Mouse (Mus musculus) forebrain, embryonic 11.5 days (tissue): ENCODE data around the gene Nr1d1. TPM values are rescaled to one million over a fixed set of nuclear protein-coding genes. Genes with fewer than 3 reads are reported as not detected.
"Not testable (repeated sequence)": the region's sequence is repeated elsewhere in the genome, so short reads cannot be mapped to it uniquely, and the experiment has no call there.

Source experiments
- ATAC-seq: fragments of 200-750 bp; cut with Nextera tagmentation; replicated peaks from 2 replicates; pipeline ENCODE4 v1.8.0; 2017; ENCODE audit warnings: moderate TSS enrichment; ENCODE audit not compliant: low FRiP score
- DNase-seq: peaks from one replicate; pipeline ENCODE4 v3.0.0-alpha.2; 2017; ENCODE audit warnings: low spot score
- H3K27ac ChIP-seq: fragments of 300-500 bp; sonication (generic); 2 replicates; pipeline ENCODE4 v1.5.1; 2014; ENCODE audit warnings: low read depth, low read length
- H3K27me3 ChIP-seq: fragments of 300-500 bp; sonication (generic); 2 replicates; pipeline ENCODE4 v1.6.1; 2014; ENCODE audit warnings: mild to moderate bottlenecking, low read length, mixed read lengths; ENCODE audit not compliant: control insufficient read depth, insufficient read depth
- H3K36me3 ChIP-seq: fragments of 300-500 bp; sonication (generic); 2 replicates; pipeline ENCODE4 v1.6.1; 2014; ENCODE audit warnings: mild to moderate bottlenecking, low read length, moderate library complexity, mixed read lengths; ENCODE audit not compliant: control insufficient read depth, insufficient read depth
- H3K4me1 ChIP-seq: fragments of 300-500 bp; sonication (generic); replicated peaks from 2 replicates; pipeline ENCODE4 v1.6.1; 2014; ENCODE audit warnings: low read length, mixed read lengths; ENCODE audit not compliant: control insufficient read depth, insufficient read depth
- H3K4me2 ChIP-seq: fragments of 300-500 bp; sonication (generic); 2 replicates; pipeline ENCODE4 v1.6.1; 2014; ENCODE audit warnings: low read depth, mild to moderate bottlenecking, low read length, moderate library complexity, mixed read lengths; ENCODE audit not compliant: severe bottlenecking
- H3K4me3 ChIP-seq: fragments of 300-500 bp; sonication (generic); 2 replicates; pipeline ENCODE4 v1.5.1; 2014; ENCODE audit warnings: low read depth, low read length
- H3K9ac ChIP-seq: fragments of 300-500 bp; sonication (generic); 2 replicates; pipeline ENCODE4 v1.6.1; 2014; ENCODE audit warnings: low read length
- H3K9me3 ChIP-seq: fragments of 300-500 bp; sonication (generic); 2 replicates; pipeline ENCODE4 v1.6.1; 2016; ENCODE audit warnings: low read length, mixed read lengths; ENCODE audit not compliant: control insufficient read depth
- WGBS: fragments of 180-500 bp; shearing (Covaris S2); extraction: QIAGEN DNeasy Blood & Tissue Kit; methylation state at CpG from one replicate; pipeline ENCODE4 v1.1.7; 2014; 5-methylcytosine and 5-hydroxymethylcytosine counted together
- polyA plus RNA-seq: library from polyadenylated mRNA; unstranded; fragments of >200 nt; fragmentation: Nextera tagmentation; extraction: Ambion mirVana; gene quantifications from 2 replicates; pipeline ENCODE4 v1.2.1, GENCODE M21; 2014

The Nr1d1 gene
- polyA plus RNA-seq, 1 experiment from 2014 or later, result 1.6 TPM

- Histone ChIP-seq H3K9ac (peak overlapping the region; percentile 87), H3K27me3 (no peaks in the 10 kb centered on the region), H3K4me1 (peaks cover 33% of the 10 kb centered on the region), H3K4me2 (peak overlapping the region; percentile 79), H3K36me3 (no peaks in the 10 kb centered on the region), H3K9me3 (no peaks in the 10 kb centered on the region), H3K4me3 (peak overlapping the region; percentile 79), H3K27ac (peak overlapping the region; percentile 93)
- ATAC-seq (no peak), DNase-seq (no peak)
- WGBS, result 13% methylated on average over 8 of the region's 8 CpGs
Observed at GRCm38 (mm10) chr11:98740026-98740392, 35.1 kb downstream of the Nr1d1 start.

DNA sequence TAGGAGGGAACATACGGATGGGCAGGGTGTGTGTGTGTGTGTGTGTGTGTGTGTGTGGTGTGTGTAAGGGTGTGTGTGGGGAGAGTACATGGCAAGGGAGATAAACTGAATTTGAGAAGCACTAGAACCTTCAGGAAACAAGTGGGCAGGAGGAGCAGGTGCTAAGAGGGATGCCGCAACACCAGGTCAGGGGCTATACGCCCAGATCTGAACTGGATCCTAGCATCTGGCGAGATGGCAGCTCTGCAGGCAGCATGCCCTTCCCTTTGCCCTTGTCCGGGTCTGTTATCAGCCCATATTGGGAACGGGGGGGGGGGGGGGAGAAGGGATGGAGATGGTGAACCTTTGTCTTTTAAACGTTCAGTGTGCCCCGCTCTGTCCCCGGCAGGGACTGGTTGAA lies 36.2 kb downstream of the Nr1d1 start:
- Histone ChIP-seq H3K4me1 (peaks cover 27% of the 10 kb centered on the region), H3K4me3 (no peak overlapping the region), H3K27me3 (no peaks in the 10 kb centered on the region), H3K27ac (no peak overlapping the region), H3K4me2 (no peak overlapping the region), H3K9ac (no peak overlapping the region), H3K36me3 (no peaks in the 10 kb centered on the region), H3K9me3 (peaks cover 4% of the 10 kb centered on the region)
- 70% methylated on average over 9 of the region's 9 CpGs for WGBS
- ATAC-seq (no peak), DNase-seq (no peak)

GRCm38 (mm10) chr11:98738428-98738911 lies 36.7 kb downstream of the Nr1d1 start:
- H3K27me3 ChIP-seq, result no peaks in the 10 kb centered on the region
- no peak overlapping the region for H3K4me3 ChIP-seq
- peaks cover 4% of the 10 kb centered on the region for H3K9me3 ChIP-seq
- H3K4me1 ChIP-seq, result peaks cover 22% of the 10 kb centered on the region
- no peak overlapping the region for H3K9ac ChIP-seq
- no peak overlapping the region for H3K4me2 ChIP-seq
- DNase-seq, result no peak
- H3K27ac ChIP-seq, result no peak overlapping the region
- 47% methylated on average over 4 of the region's 4 CpGs for WGBS
- H3K36me3 ChIP-seq, result no peaks in the 10 kb centered on the region
- no peak for ATAC-seq

DNA sequence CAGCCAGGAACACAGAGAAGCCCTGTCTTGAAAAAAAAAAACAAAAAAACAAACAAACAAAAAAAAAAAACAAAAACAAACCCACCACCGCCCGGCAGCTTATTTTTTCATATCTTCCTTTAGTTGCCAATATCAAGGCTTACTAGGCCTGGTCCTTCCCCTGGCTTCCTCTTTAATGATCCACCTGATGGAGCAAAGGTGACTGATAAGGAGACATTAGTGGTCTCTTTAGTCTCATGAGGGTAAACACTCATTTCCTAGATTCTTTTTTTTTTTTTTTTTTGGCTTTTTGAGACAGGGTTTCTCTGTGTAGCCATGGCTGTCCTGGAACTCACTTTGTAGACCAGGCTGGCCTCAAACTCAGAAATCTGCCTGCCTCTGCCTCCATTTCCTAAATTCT lies 37.9 kb downstream of the Nr1d1 start:
- H3K4me2 ChIP-seq, H3K9ac ChIP-seq, H3K36me3 ChIP-seq, ATAC-seq, DNase-seq, H3K4me3 ChIP-seq, H3K27ac ChIP-seq, H3K27me3 ChIP-seq, H3K9me3 ChIP-seq: not testable (repeated sequence)
- 90% methylated on average over 2 of the region's 2 CpGs for WGBS
- peaks cover 14% of the 10 kb centered on the region for H3K4me1 ChIP-seq

- no peak for ATAC-seq
- WGBS, result 91% methylated on average over 1 of the region's 1 CpGs
- Histone ChIP-seq H3K4me2 (no peak overlapping the region), H3K36me3 (no peaks in the 10 kb centered on the region), H3K4me1 (peaks cover 14% of the 10 kb centered on the region), H3K9ac (no peak overlapping the region), H3K4me3 (no peak overlapping the region), H3K27me3 (no peaks in the 10 kb centered on the region), H3K9me3 (peaks cover 4% of the 10 kb centered on the region), H3K27ac (no peak overlapping the region)
- DNase-seq, result no peak
Observed at GRCm38 (mm10) chr11:98736176-98736575, 39.0 kb downstream of the Nr1d1 start.

- no peak overlapping the region for H3K9ac ChIP-seq
- H3K4me3 ChIP-seq, result no peak overlapping the region
- H3K9me3 ChIP-seq, result peaks cover 4% of the 10 kb centered on the region
- DNase-seq (no peak), ATAC-seq (no peak)
- peaks cover 3% of the 10 kb centered on the region for H3K4me1 ChIP-seq
- H3K27ac ChIP-seq, result no peak overlapping the region
- 92% methylated on average over 4 of the region's 4 CpGs for WGBS
- no peaks in the 10 kb centered on the region for H3K36me3 ChIP-seq
- H3K27me3 ChIP-seq, result no peaks in the 10 kb centered on the region
- no peak overlapping the region for H3K4me2 ChIP-seq
Observed at GRCm38 (mm10) chr11:98735111-98735510, 40.0 kb downstream of the Nr1d1 start.

GRCm38 (mm10) chr11:98734020-98734419 lies 41.1 kb downstream of the Nr1d1 start:
- WGBS, result 80% methylated on average over 3 of the region's 3 CpGs
- Histone ChIP-seq H3K36me3 (no peaks in the 10 kb centered on the region), H3K27me3 (no peaks in the 10 kb centered on the region), H3K4me2 (no peak overlapping the region), H3K9me3 (peaks cover 4% of the 10 kb centered on the region), H3K4me1 (no peaks in the 10 kb centered on the region), H3K27ac (no peak overlapping the region), H3K4me3 (no peak overlapping the region), H3K9ac (no peak overlapping the region)
- DNase-seq, result no peak
- ATAC-seq, result no peak

DNA sequence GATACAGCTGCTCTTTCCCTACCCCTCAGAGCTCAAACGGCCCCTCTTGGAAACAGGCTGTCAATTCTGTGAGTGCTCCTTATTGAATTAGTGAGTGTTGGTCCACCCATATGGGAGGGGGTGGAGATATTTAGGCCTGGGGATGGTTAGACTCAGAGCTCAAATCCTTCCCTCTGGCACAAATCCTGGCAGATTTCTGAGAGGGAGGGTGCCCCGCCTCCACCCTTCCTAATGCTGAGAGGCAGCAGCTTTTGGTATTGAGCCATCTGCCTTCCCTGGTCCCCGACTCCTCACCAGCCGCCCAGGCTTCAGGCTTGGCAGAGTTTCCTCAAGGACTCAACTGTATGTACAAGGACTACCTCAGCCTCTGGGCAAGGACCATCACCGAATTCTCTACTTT lies 44.0 kb downstream of the Nr1d1 start:
- Histone ChIP-seq H3K9ac (no peak overlapping the region), H3K36me3 (no peaks in the 10 kb centered on the region), H3K27ac (no peak overlapping the region), H3K27me3 (no peaks in the 10 kb centered on the region), H3K4me2 (no peak overlapping the region), H3K4me1 (peaks cover 3% of the 10 kb centered on the region; the same call in 1 of the 2 replicates), H3K4me3 (no peak overlapping the region), H3K9me3 (peaks cover 4% of the 10 kb centered on the region)
- DNase-seq, result no peak
- no peak for ATAC-seq
- WGBS, result 68% methylated on average over 5 of the region's 5 CpGs

DNA sequence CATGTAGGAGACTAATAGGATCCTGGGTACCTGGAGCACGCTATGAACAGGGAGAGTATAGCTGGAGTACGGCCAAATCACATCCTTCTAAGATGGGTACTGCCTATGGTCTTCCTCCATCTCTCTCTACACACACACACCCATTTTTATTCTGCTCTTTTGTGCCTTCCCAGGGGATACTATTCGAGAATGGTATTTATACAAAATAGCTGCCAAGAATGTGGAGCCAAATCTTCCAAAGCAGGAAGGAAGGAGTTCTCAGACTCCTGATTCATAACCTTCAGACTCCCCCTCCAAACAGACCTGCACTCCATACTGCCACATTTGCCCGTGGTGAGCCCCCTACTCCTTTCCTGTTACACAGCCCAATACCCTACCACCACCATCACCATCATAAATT lies 44.4 kb downstream of the Nr1d1 start:
- H3K9ac ChIP-seq, result no peak overlapping the region
- H3K36me3 ChIP-seq, result no peaks in the 10 kb centered on the region
- H3K4me2 ChIP-seq, result no peak overlapping the region
- H3K27me3 ChIP-seq, result no peaks in the 10 kb centered on the region
- WGBS, result 79% methylated on average over 4 of the region's 4 CpGs
- no peak overlapping the region for H3K27ac ChIP-seq
- DNase-seq, result no peak
- no peak overlapping the region for H3K4me3 ChIP-seq
- ATAC-seq, result no peak
- H3K9me3 ChIP-seq, result peaks cover 4% of the 10 kb centered on the region
- H3K4me1 ChIP-seq, result peaks cover 3% of the 10 kb centered on the region; the same call in 1 of the 2 replicates
